Mouse (Mus musculus) liver, postnatal 0 days (tissue): ENCODE measurements at regions not wholly inside any gene's neighbourhood (a gene's known extent, or its start where the extent isn't known, plus 50 kb on each side); places are given as distances from the start of the nearest gene placed in this dataset.

ENCODE experiments used
- CTCF ChIP-seq: sonication (generic); IDR thresholded peaks from 2 replicates; pipeline ENCODE4 v1.5.1; 2016; ENCODE audit warnings: antibody characterized with exemption, low read depth
- EP300 ChIP-seq: IDR thresholded peaks from 2 replicates; pipeline ENCODE4 v1.6.1; 2016; ENCODE audit warnings: antibody characterized with exemption, low read depth, mild to moderate bottlenecking

DNA sequence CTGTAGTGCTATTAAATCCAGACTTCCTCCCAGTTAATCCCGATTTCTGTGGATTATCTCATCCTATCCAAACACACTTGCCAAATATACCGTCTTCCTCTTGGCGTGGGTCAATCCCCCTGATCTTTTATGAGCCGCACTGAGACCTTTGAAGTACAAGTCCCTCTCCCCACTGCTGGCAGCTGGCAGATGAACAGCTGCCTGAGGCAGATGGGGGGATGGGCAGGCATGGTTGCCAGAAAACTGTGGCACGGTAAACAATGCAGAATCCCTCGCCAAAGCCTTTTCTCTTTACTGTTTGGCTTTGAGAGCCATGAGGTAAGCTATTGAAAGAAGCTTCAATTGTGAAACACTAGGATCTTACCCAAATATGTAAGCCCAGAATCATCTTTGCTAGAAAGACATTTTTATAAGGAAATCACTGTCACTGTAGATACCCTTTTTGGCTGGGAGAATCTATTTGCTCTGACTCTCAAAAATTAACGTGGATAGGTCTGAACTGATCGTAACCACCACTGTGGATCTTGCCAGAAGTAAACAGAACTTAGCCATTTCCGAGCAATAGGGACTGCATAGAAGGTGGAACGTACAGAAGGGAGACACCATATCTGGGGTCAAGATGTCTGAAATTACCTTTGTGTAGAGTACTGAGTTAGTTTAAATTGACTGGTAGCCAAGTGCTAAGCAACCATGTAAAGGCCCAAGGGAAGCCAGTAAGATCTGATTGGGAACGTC, 221.5 kb downstream of the Ahr start:
- TF ChIP-seq CTCF (no peak), EP300 (no peak)
